Mouse (Mus musculus) small intestine, adult 2 months (tissue): ENCODE measurements around the gene Klb.

ENCODE experiments used
- CTCF ChIP-seq: fragments of 200-500 bp; IDR thresholded peaks from 2 replicates; pipeline ENCODE4 v1.5.1; 2012; ENCODE audit warnings: low read depth, mild to moderate bottlenecking, control low read depth, inconsistent platforms, low read length, moderate library complexity, mixed read lengths; ENCODE audit not compliant: insufficient replicate concordance, insufficient read length; ENCODE audit errors: extremely low read depth
- POLR2A ChIP-seq: fragments of 200-500 bp; IDR thresholded peaks from 2 replicates; pipeline ENCODE4 v1.6.1; 2012; ENCODE audit warnings: low read depth, mild to moderate bottlenecking, control low read depth, inconsistent platforms, low read length, moderate library complexity

DNA sequence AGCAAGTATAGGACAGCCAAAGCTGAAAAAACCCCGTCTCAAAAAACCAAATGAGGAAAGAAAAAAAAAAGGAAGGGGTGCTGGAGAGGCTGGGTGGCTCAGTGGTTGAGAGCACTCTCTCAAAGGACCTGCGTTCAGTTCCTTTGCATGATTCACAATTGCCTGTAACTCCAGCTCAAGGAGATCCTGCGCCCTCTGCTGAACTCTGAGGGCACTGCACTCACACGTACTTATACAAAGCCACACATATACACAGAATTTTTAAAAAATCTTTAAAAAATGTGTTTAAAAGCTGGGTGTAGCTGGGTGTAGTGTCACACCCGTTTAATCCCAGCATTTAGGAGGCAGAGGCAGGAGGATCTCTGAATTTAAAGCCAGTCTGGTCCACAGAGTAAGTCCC, 6.9 kb downstream of the Klb start:
- no peak for TF ChIP-seq POLR2A
- TF ChIP-seq CTCF: no peak
